Mouse (Mus musculus) T-helper 2 cell (primary cell): ENCODE data around the gene Ltb.

Experiments
- in situ Hi-C: fragments of 300-600 bp; cut with MboI, MseI; formaldehyde crosslinking; loops from one replicate; pipeline ENCODE4 v1.15.1; 2025; ENCODE audit warnings: high pct_unique_total_duplicates

Gene Ltb

GRCm38 (mm10) chr17:35194844-35195630, 798 bp downstream of the Ltb start:
- in situ Hi-C loops, result loop anchor here (5.0 kb wide), 1 partner anchor 37 kb away; the partner anchor contains the start of gene Atp6v1g2

DNA sequence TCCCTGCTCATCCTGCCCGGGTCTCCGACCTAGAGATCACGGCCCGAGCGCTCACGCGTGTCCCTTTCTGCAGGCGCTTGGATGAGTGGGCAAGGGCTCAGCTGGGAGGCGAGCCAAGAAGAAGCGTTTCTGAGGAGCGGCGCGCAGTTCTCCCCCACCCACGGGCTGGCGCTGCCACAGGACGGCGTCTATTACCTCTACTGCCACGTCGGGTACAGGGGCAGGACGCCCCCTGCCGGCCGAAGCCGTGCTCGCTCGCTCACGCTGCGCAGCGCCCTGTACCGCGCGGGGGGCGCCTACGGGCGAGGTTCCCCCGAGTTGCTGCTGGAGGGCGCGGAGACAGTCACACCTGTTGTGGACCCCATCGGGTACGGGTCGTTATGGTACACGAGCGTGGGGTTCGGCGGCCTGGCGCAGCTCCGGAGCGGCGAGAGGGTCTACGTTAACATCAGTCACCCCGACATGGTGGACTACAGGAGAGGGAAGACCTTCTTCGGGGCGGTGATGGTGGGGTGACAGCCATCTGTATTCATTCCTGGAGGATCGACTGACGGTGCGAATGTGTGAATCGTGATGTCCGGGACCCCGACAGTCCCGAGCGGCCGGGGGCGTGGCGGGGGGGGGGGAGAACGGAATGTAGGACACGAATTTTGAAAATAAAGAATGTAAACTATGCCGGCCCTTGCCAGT, 1.5 kb downstream of the Ltb start:
- in situ Hi-C loops, result loop anchor here (5.0 kb wide), 1 partner anchor 37 kb away; the partner anchor contains the start of gene Atp6v1g2

- in situ Hi-C loops, result loop anchor here (5.0 kb wide), 1 partner anchor 36 kb away; the partner anchor contains the start of gene Atp6v1g2
Measured at GRCm38 (mm10) chr17:35196321-35196641, 2.0 kb downstream of the Ltb start.

DNA sequence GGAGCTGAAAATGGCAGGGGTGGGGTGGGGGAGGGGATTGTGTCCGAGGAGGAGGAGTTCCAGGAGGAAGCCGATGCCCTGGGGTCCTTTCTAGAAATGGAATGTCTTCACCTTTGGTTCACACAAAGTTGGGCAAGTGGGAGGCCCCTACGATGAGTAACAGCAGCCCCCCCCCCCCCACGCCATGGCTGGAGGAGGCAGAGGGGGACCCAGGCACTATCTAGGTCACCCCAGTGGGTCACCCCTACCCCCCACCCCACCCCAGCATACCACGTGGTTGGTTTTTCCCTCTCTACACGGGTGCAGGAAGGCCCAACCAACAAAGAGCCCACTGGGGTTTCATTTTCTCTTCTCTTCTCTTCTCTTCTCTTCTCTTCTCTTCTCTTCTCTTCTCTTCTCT, 2.9 kb downstream of the Ltb start:
- in situ Hi-C loops, result loop anchor here (5.0 kb wide), 1 partner anchor 35 kb away; the partner anchor contains the start of gene Atp6v1g2

DNA sequence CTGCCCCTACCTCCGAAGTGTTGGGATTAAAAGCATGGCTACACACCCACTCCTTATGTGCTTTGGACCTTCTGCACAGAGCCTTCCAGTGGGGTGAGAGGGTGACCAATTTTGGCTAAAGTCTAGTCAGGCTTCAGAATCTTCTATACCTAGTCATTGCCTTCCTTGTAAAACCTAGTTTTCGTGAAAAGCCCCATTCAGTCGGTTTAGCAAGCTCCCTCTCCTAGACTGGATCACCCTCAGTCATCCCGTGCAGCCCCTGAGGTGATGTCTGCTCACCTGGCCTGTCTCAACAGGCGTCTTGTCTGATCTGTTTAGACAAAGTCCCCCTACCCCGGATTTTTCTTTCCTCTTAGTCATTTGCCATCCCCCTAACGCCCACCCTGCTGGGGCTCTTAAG, 3.8 kb downstream of the Ltb start:
- in situ Hi-C loops, result loop anchor here (5.0 kb wide), 1 partner anchor 34 kb away; the partner anchor contains the start of gene Atp6v1g2

GRCm38 (mm10) chr17:35198946-35199345, 4.7 kb downstream of the Ltb start:
- in situ Hi-C loops, result loop anchor here (5.0 kb wide), 1 partner anchor 33 kb away; the partner anchor contains the start of gene Atp6v1g2

DNA sequence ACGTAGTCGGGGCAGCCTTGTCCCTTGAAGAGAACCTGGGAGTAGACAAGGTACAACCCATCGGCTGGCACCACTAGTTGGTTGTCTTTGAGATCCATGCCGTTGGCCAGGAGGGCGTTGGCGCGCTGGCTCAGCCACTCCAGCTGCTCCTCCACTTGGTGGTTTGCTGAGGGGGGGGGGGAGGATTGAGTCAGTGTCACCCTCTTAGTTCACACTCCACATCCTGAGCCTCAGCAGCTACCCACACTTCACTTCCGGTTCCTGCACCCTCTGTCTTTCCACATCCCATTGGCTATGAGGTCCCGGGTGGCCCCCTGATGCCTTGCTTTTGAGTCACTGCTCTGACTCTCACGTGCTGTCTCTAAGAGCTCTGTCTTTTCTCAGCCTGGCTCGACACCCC, 6.2 kb downstream of the Ltb start:
- in situ Hi-C loops, result loop anchor here (25.0 kb wide), 1 partner anchor 812 kb away; the partner anchor contains the start of gene H2-T24

DNA sequence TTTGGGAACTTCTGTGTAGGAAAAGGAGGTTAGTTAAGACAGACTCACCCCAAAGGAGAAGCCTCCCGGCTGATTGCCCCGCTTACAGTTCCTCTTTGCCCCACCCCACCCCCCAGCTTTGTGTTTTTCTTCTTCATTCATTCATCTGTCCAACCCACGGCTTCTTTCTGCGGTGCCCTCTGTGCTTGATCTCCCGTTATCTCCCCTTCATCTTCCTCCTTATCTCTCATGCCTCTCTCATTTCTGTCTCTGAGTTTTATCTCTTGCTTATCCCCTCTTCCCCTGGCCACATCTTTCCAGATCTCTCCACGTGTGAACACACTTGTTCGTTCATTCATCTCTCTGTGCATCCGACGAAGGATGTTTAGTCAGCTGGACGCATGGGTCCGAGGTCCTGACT, 6.9 kb downstream of the Ltb start:
- in situ Hi-C loops, result loop anchor here (25.0 kb wide), 1 partner anchor 811 kb away; the partner anchor contains the start of gene H2-T24

DNA sequence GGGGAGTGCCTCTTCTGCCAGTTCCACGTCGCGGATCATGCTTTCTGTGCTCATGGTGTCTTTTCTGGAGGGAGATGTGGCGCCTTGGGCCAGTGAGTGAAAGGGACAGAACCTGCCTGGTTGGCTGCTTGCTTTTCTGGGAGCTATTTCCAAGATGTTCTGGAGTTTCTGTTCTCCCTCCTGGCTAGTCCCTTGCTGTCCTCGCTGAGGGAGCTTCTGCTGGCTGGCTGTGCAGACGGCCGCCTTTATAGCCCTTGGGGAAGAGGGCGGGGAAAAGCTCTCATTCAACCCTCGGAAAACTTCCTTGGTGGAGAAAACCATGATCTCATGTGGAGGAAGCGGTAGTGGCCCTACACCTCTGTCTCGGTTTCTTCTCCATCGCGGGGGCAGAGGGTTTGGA, 7.5 kb downstream of the Ltb start, which contains the start of gene Tnf:
TSS of gene Tnf (minus strand) at position 221 of the 400 bp plus-strand sequence.
- in situ Hi-C loops, result loop anchor here (25.0 kb wide), 1 partner anchor 811 kb away; the partner anchor contains the start of gene H2-T24

DNA sequence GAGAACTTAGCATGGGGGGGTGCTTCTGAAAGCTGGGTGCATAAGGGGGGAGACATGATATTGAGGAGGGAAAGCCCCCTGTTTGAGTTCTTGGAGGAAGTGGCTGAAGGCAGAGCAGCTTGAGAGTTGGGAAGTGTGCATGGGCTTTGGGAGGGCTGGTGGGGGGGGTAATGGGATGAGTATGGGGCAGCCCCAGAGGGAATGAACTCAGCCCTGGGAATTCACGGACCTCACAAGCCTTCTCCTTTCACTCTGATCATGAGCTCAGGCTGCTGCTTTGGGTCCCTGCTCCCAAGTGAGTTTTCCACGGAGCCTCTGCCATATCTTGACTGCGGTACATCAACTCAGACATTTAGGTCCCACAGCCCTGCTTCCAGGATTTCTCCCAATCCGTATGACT, 8.2 kb downstream of the Ltb start:
- in situ Hi-C loops, result loop anchor here (25.0 kb wide), 1 partner anchor 810 kb away; the partner anchor contains the start of gene H2-T24

- in situ Hi-C loops, result loop anchor here (25.0 kb wide), 1 partner anchor 808 kb away; the partner anchor contains the start of gene H2-T24
Measured at GRCm38 (mm10) chr17:35204494-35205379, 10.5 kb downstream of the Ltb start, which contains the start of gene Lta. Gene Lta (minus strand): TSS chr17:35205351.

DNA sequence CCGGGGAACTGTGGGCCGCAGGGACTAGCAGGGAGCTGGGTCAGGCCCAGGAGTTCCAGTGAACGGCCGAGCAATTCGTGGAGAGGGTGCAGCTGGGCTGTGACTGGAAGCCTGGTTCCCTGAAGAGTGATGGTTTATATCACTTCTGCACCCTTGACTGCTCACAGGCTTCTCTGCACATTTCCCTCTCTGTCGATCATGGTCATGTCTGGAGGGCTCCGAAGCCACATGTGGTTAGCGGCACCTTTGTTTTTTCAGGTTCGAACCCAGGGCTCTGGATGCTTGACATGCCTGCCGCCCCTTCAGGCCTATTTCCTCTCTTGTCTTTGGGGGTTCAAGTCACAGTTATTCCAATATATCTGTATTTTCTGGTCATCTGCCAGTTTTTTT, 11.1 kb downstream of the Ltb start:
- in situ Hi-C loops, result loop anchor here (25.0 kb wide), 1 partner anchor 807 kb away; the partner anchor contains the start of gene H2-T24

- in situ Hi-C loops, result loop anchor here (10.0 to 25.0 kb wide), 2 partner anchors 802 to 1455 kb away; partner anchors contain the start of gene H2-T24
Measured at GRCm38 (mm10) chr17:35209785-35210535, 15.7 kb downstream of the Ltb start.

DNA sequence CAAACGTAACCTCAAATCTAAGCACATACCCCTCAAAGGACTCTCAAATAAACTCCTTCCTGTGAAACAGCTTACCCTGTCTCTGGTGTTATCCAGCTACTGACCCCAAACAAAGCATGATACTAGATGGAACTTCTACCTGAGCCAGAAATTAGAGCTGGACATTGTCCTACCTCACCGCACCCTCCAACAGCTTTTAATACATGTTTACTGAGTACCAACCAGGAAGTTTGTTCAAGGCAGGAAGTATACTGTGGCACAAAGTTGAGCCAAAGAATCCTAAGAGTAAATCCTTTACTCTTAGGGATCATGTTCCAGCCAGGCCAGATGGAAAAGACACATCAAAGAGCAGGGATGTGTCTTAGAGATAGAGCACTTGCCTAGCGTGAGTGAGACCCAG, 16.4 kb downstream of the Ltb start:
- in situ Hi-C loops, result loop anchor here (10.0 to 25.0 kb wide), 2 partner anchors 802 to 1456 kb away; partner anchors contain the start of gene H2-T24

DNA sequence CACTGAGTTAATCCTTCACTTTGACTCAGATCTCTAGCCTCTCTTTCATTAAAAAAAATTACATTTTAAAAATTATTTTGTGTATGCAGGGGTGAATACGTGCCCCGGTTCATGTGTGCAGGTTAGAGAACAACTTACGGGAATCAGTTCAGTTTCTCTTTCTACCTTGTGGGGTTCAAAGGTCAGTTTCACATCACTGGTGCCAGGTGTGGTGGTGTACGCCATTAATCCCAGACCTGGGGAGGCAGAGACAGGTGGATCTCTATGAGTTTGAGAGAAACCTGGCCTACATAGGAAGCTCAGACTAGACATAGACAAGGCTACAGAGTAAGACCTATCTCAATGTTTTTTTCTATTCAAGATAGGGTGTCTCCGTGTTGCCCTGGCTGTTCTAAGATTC, 18.8 kb downstream of the Ltb start:
- in situ Hi-C loops, result loop anchor here (10.0 to 25.0 kb wide), 2 partner anchors 799 to 1458 kb away; partner anchors contain the start of gene H2-T24

DNA sequence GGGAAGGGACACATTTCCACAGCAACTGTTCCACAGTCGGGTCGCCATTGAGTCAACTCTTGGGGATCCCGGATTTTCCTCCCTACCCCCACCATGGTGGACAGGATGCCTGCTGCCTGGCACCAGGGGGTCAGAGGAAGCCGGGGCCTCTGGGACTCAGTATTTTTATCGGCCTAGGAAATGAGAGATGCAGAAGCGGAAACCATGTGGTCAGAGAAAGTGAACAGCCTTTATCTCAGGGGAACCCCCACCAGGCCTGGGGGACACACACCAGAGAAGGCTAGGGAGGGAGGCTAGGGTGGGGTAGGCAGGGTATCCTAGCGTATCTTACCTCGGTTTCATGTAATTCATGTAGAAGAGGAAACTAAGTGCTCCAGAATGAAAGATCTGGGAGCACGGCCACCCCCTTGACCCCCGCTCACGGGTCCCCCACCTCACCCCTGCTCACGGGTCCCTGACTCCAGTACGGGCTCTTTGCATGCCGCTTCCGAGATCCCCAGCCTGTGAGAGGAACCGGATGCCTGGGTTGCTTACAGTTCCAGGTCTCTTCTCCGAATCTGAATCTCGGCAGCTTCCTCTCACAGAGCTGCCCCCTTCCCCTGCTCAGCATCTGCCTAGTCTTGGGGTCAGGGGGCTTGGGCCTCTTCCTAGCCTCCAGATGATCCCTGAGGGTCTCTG, 24.4 kb downstream of the Ltb start:
- in situ Hi-C loops, result loop anchor here (10.0 to 25.0 kb wide), 2 partner anchors 794 to 1464 kb away; partner anchors contain the start of gene H2-T24

DNA sequence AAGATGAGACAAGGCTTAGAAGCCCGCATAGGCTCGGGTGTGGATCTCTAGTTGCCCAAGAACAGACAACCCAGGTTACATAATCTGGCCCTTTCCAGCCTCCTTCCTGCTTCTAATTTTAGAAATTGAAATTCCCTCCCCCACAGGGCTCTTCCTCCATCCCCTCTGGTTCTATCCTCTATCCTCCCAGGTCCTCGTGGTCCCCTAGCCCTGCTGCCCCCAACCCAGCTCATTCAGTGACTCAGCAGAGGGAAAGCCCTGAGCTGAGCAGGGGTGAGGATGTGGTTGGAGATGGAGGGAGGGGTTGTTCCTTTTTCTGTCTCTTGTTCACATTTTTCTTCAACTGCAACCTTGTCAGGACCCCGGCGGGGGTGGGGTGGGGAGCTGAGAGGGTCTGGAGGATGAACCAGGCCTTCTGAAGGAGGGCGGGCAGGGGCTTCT, 25.4 kb downstream of the Ltb start:
- in situ Hi-C loops, result loop anchor here (10.0 to 25.0 kb wide), 2 partner anchors 793 to 1465 kb away; partner anchors contain the start of gene H2-T24

DNA sequence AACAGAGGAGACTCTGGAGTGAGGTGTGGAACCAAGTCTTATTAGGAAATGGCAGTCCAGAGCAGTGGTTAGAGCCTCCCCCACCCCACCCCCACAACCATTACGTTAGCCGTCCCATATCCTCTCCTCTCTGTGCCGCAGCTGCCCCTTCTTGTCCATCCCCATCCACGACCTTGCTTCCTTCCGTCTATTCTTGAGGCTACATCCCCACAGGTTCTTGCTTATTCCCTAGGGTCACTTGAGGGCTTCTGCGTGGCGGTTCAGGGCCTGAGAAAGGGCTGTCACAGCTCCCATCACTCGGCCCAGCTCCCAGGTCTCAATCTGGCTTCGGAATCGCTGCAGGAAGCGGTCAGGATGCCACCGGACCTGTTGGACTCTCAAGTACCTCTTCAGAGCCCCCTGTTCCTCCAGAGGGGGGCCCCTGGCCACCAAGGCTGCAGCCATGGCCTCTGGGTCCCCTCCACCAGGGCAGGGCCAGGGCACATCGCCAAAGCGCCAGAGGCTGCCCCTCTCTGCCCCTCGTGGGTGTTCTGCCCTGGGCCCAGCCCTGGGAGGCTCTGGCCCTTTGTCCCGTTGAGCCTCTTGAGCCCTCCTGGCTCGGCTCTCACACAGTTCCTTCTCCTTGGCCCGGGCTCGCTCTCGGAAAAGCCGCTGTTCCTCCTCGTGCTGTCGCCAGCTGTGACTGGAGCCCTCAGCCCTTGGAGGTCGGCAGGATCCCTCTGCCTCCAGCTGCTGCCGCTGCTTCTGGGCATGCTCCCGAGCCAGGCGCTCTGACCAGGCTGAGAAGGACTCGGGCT, 26.1 kb downstream of the Ltb start, which contains the start of gene Gm16181:
TSS of gene Gm16181 (plus strand) at position 679 of the 797 bp plus-strand sequence.
- in situ Hi-C loops, result loop anchor here (25.0 kb wide), 1 partner anchor 792 kb away; the partner anchor contains the start of gene H2-T24
